Mouse (Mus musculus) bone marrow, adult 2 months (tissue): ENCODE measurements around the gene Tbc1d4. TPM values are rescaled to one million over a fixed set of nuclear protein-coding genes. Genes with fewer than 3 reads are reported as not detected.

Experiments
- H3K27ac ChIP-seq: fragments of 200-500 bp; 2 replicates; pipeline ENCODE4 v1.5.1; 2012; ENCODE audit warnings: low read depth, mild to moderate bottlenecking, control low read depth, inconsistent platforms, low read length; ENCODE audit not compliant: control insufficient read depth, poor library complexity, insufficient read depth
- H3K4me1 ChIP-seq: fragments of 200-500 bp; 2 replicates; pipeline ENCODE4 v1.6.1; 2011; ENCODE audit warnings: low read length; ENCODE audit not compliant: control insufficient read depth, insufficient read depth
- H3K4me3 ChIP-seq: fragments of 200-500 bp; replicated peaks from 2 replicates; pipeline ENCODE3; 2011; ENCODE audit warnings: mild to moderate bottlenecking, low read depth, low read length, control low read depth; ENCODE audit not compliant: control insufficient read depth
- CTCF ChIP-seq: fragments of 200-500 bp; IDR thresholded peaks from 2 replicates; pipeline ENCODE4 v1.5.1; 2011; ENCODE audit warnings: low read length, control low read depth; ENCODE audit not compliant: control insufficient read depth, insufficient read depth
- POLR2A ChIP-seq: fragments of 200-500 bp; IDR thresholded peaks from 2 replicates; pipeline ENCODE4 v1.6.1; 2011; ENCODE audit warnings: low read depth, mild to moderate bottlenecking, control low read depth, low read length, borderline replicate concordance; ENCODE audit not compliant: control insufficient read depth
- whole genome bisulfite sequencing: fragments of 180-500 bp; shearing (Covaris S2); methylation state at CpG from one replicate; pipeline ENCODE4 v1.1.7; 2018; 5-methylcytosine and 5-hydroxymethylcytosine counted together
- polyA plus RNA-seq: library from polyadenylated mRNA; stranded (reverse); fragments of >200 nt; gene quantifications from 2 replicates; pipeline ENCODE4 v1.2.4, GENCODE M21; 2011; ENCODE audit warnings: low replicate concordance; ENCODE audit not compliant: missing spikeins, insufficient read depth, insufficient read length

Gene Tbc1d4
- polyA plus RNA-seq, 1 experiment = 3.0 TPM

GRCm38 (mm10) chr14:101503168-101503961, 105.6 kb downstream of the Tbc1d4 start:
- no peak overlapping the region for H3K27ac ChIP-seq
- H3K4me3 ChIP-seq = no peak overlapping the region
- H3K4me1 ChIP-seq = no peaks in the 10 kb centered on the region
- TF ChIP-seq POLR2A = no peak
- TF ChIP-seq CTCF = no peak
- WGBS = 48% methylated on average over 3 of the region's 3 CpGs

- Histone ChIP-seq H3K27ac (no peak overlapping the region), H3K4me1 (no peaks in the 10 kb centered on the region), H3K4me3 (no peak overlapping the region)
- no peak for TF ChIP-seq POLR2A
- no peak for TF ChIP-seq CTCF
- 89% methylated on average over 6 of the region's 6 CpGs for WGBS
These were observed 107.1 kb downstream of the Tbc1d4 start for GRCm38 (mm10) chr14:101501868-101502267.

GRCm38 (mm10) chr14:101501452-101501851, 107.5 kb downstream of the Tbc1d4 start:
- TF ChIP-seq POLR2A (no peak), CTCF (no peak)
- Histone ChIP-seq H3K4me1 (no peaks in the 10 kb centered on the region), H3K4me3 (no peak overlapping the region), H3K27ac (no peak overlapping the region)
- 90% methylated on average over 11 of the region's 11 CpGs for WGBS

GRCm38 (mm10) chr14:101500826-101501225, 108.2 kb downstream of the Tbc1d4 start:
- 88% methylated on average over 11 of the region's 11 CpGs for WGBS
- no peak for TF ChIP-seq POLR2A
- no peak for TF ChIP-seq CTCF
- H3K4me3 ChIP-seq = no peak overlapping the region
- H3K4me1 ChIP-seq = no peaks in the 10 kb centered on the region
- no peak overlapping the region for H3K27ac ChIP-seq

- H3K4me1 ChIP-seq = no peaks in the 10 kb centered on the region
- H3K27ac ChIP-seq = no peak overlapping the region
- no peak overlapping the region for H3K4me3 ChIP-seq
- 95% methylated on average over 1 of the region's 1 CpGs for WGBS
- TF ChIP-seq CTCF (no peak), POLR2A (no peak)
These were observed 109.2 kb downstream of the Tbc1d4 start for GRCm38 (mm10) chr14:101499838-101500237.

GRCm38 (mm10) chr14:101488264-101488810, 120.7 kb downstream of the Tbc1d4 start:
- H3K4me1 ChIP-seq = no peaks in the 10 kb centered on the region
- WGBS = 82% methylated on average over 15 of the region's 15 CpGs
- H3K4me3 ChIP-seq = no peak overlapping the region
- H3K27ac ChIP-seq = no peak overlapping the region
- TF ChIP-seq CTCF = no peak
- no peak for TF ChIP-seq POLR2A

- 73% methylated on average over 3 of the region's 3 CpGs for WGBS
- H3K4me1 ChIP-seq = no peaks in the 10 kb centered on the region
- H3K4me3 ChIP-seq = no peak overlapping the region
- TF ChIP-seq POLR2A (no peak), CTCF (no peak)
- no peak overlapping the region for H3K27ac ChIP-seq
These were observed 122.4 kb downstream of the Tbc1d4 start for GRCm38 (mm10) chr14:101486550-101486949.

GRCm38 (mm10) chr14:101483230-101483629, 125.8 kb downstream of the Tbc1d4 start:
- no peak overlapping the region for H3K4me3 ChIP-seq
- peaks cover 1% of the 10 kb centered on the region for H3K4me1 ChIP-seq
- no peak for TF ChIP-seq CTCF
- TF ChIP-seq POLR2A = no peak
- no peak overlapping the region for H3K27ac ChIP-seq
- 57% methylated on average over 4 of the region's 4 CpGs for WGBS

- Histone ChIP-seq H3K4me3 (no peak overlapping the region), H3K27ac (no peak overlapping the region), H3K4me1 (peaks cover 4% of the 10 kb centered on the region)
- WGBS = 33% methylated on average over 4 of the region's 4 CpGs
- TF ChIP-seq POLR2A (no peak), CTCF (peak; percentile 63)
These were observed 126.7 kb downstream of the Tbc1d4 start for GRCm38 (mm10) chr14:101482270-101482669.
